Mouse (Mus musculus): ENCODE results near the gene Olfr279. TPM values are rescaled to one million over a fixed set of nuclear protein-coding genes. Genes with fewer than 3 reads are reported as not detected.

Olfr279 gene
- polyA plus RNA-seq (2014; fragmentation: Nextera tagmentation; extraction: Ambion mirVana), result not detected in 2 replicates

- H3K4me1 ChIP-seq (ENCODE audit: control insufficient read depth, insufficient read depth, low read length), result no peaks in the 10 kb centered on the region
- no peak within 1 kb of the TSS for H3K9ac ChIP-seq (ENCODE audit: low read length)
- no peak for ATAC-seq (ENCODE audit: low FRiP score)
- H3K4me3 ChIP-seq (ENCODE audit: low read depth, low read length), result no peak within 1 kb of the TSS
- no peaks in the 10 kb centered on the region for H3K27me3 ChIP-seq (ENCODE audit: control insufficient read depth, insufficient read depth, low read length)
- 62% methylated on average over 4 of the region's 4 CpGs for WGBS
- H3K9me3 ChIP-seq (ENCODE audit: control insufficient read depth, low read length), result no peaks in the 10 kb centered on the region
- no peak within 1 kb of the TSS for H3K27ac ChIP-seq (ENCODE audit: low read depth, low read length)
- H3K36me3 ChIP-seq (ENCODE audit: control insufficient read depth, insufficient read depth, low read length), result no peaks in the 10 kb centered on the region
- H3K4me2 ChIP-seq, result no peak within 1 kb of the TSS
- DNase-seq (ENCODE audit: low spot score, missing footprints), result no peak
Measured at GRCm38 (mm10) chr15:98492102-98492501, at the start of gene Olfr279. Gene Olfr279 (plus strand): TSS chr15:98492402.

- no peaks in the 10 kb centered on the region for H3K4me1 ChIP-seq (ENCODE audit: control insufficient read depth, insufficient read depth, low read length)
- DNase-seq (ENCODE audit: low spot score, missing footprints) (no peak), ATAC-seq (ENCODE audit: low FRiP score) (no peak)
- H3K4me2 ChIP-seq, result no peak overlapping the region
- H3K4me3 ChIP-seq (ENCODE audit: low read depth, low read length), result no peak overlapping the region
- H3K27me3 ChIP-seq (ENCODE audit: control insufficient read depth, insufficient read depth, low read length), result no peaks in the 10 kb centered on the region
- no peak overlapping the region for H3K9ac ChIP-seq (ENCODE audit: low read length)
- H3K27ac ChIP-seq (ENCODE audit: low read depth, low read length), result no peak overlapping the region
- H3K36me3 ChIP-seq (ENCODE audit: control insufficient read depth, insufficient read depth, low read length), result no peaks in the 10 kb centered on the region
- no peaks in the 10 kb centered on the region for H3K9me3 ChIP-seq (ENCODE audit: control insufficient read depth, low read length)
- 73% methylated on average over 3 of the region's 3 CpGs for WGBS
Measured at GRCm38 (mm10) chr15:98444561-98444960, 47.6 kb upstream of the Olfr279 start.

GRCm38 (mm10) chr15:98448521-98448920 lies 43.7 kb upstream of the Olfr279 start:
- Histone ChIP-seq H3K9me3 (ENCODE audit: control insufficient read depth, low read length) (no peaks in the 10 kb centered on the region), H3K27ac (ENCODE audit: low read depth, low read length) (no peak overlapping the region), H3K4me3 (ENCODE audit: low read depth, low read length) (no peak overlapping the region), H3K9ac (ENCODE audit: low read length) (no peak overlapping the region), H3K36me3 (ENCODE audit: control insufficient read depth, insufficient read depth, low read length) (no peaks in the 10 kb centered on the region), H3K4me1 (ENCODE audit: control insufficient read depth, insufficient read depth, low read length) (no peaks in the 10 kb centered on the region), H3K4me2 (no peak overlapping the region), H3K27me3 (ENCODE audit: control insufficient read depth, insufficient read depth, low read length) (no peaks in the 10 kb centered on the region)
- ATAC-seq (ENCODE audit: low FRiP score) (no peak), DNase-seq (ENCODE audit: low spot score, missing footprints) (no peak)
- 62% methylated on average over 4 of the region's 4 CpGs for WGBS

GRCm38 (mm10) chr15:98452288-98452687 lies 39.9 kb upstream of the Olfr279 start, which contains the start of gene Olfr281:
Gene Olfr281 (plus strand): TSS chr15:98452588.
- no peaks in the 10 kb centered on the region for H3K36me3 ChIP-seq (ENCODE audit: control insufficient read depth, insufficient read depth, low read length)
- no peaks in the 10 kb centered on the region for H3K27me3 ChIP-seq (ENCODE audit: control insufficient read depth, insufficient read depth, low read length)
- H3K9ac ChIP-seq (ENCODE audit: low read length), result no peak within 1 kb of the TSS
- H3K9me3 ChIP-seq (ENCODE audit: control insufficient read depth, low read length), result no peaks in the 10 kb centered on the region
- H3K4me1 ChIP-seq (ENCODE audit: control insufficient read depth, insufficient read depth, low read length), result no peaks in the 10 kb centered on the region
- H3K4me2 ChIP-seq, result no peak within 1 kb of the TSS
- no peak within 1 kb of the TSS for H3K27ac ChIP-seq (ENCODE audit: low read depth, low read length)
- DNase-seq (ENCODE audit: low spot score, missing footprints) (no peak), ATAC-seq (ENCODE audit: low FRiP score) (no peak)
- H3K4me3 ChIP-seq (ENCODE audit: low read depth, low read length), result no peak within 1 kb of the TSS
- 83% methylated on average over 7 of the region's 7 CpGs for WGBS

DNA sequence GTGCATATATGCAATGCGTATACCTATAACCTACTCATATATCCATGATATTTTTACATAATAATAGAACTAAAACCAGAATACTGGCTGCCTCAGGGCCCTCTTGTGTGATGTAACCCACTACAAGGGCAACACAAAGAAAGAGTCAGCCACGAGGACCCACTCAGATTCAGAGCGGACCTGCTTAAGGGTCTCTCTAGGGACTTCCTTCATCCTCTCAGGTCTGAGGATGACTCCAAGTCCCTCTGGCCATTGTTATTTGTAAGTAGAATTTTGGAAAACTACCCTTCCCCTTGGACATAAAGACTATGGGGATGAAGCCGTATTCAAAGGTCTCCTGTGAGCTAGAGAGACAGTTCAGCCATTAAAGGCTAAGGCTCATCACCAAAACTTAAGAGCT lies 22.6 kb upstream of the Olfr279 start, which contains the start of gene OR5BS1P:
Gene OR5BS1P, plus strand, starts transcription at position 301 of the 400 bp plus-strand sequence.
- DNase-seq (ENCODE audit: low spot score, missing footprints) (no peak), ATAC-seq (ENCODE audit: low FRiP score) (no peak)
- Histone ChIP-seq H3K9ac (ENCODE audit: low read length) (no peak within 1 kb of the TSS), H3K27ac (ENCODE audit: low read depth, low read length) (no peak within 1 kb of the TSS), H3K36me3 (ENCODE audit: control insufficient read depth, insufficient read depth, low read length) (no peaks in the 10 kb centered on the region), H3K4me2 (no peak within 1 kb of the TSS), H3K27me3 (ENCODE audit: control insufficient read depth, insufficient read depth, low read length) (no peaks in the 10 kb centered on the region), H3K9me3 (ENCODE audit: control insufficient read depth, low read length) (no peaks in the 10 kb centered on the region), H3K4me1 (ENCODE audit: control insufficient read depth, insufficient read depth, low read length) (no peaks in the 10 kb centered on the region), H3K4me3 (ENCODE audit: low read depth, low read length) (no peak within 1 kb of the TSS)
- WGBS, result 90% methylated on average over 4 of the region's 4 CpGs

DNA sequence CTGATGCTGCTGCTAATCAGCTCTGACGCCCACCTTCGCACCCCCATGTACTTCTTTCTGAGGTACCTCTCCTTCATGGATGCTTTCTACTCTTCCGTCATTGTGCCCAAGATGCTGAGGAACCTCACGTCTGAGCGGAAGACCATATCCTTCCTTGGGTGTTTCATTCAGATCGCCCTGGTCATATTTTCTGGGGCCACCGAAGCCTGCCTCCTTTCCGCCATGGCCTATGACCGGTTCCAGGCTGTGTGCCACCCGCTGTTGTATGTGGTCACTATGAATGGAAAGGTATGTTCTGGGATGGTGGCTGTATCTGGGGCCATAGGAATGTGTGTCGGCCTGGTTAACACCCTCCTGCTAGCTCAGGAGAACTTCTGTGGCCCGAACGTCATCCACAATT lies 20.7 kb upstream of the Olfr279 start:
- no peak for ATAC-seq (ENCODE audit: low FRiP score)
- 94% methylated on average over 13 of the region's 13 CpGs for WGBS

GRCm38 (mm10) chr15:98474958-98475357 lies 17.2 kb upstream of the Olfr279 start:
- no peaks in the 10 kb centered on the region for H3K27me3 ChIP-seq (ENCODE audit: control insufficient read depth, insufficient read depth, low read length)
- no peak overlapping the region for H3K27ac ChIP-seq (ENCODE audit: low read depth, low read length)
- DNase-seq (ENCODE audit: low spot score, missing footprints) (no peak), ATAC-seq (ENCODE audit: low FRiP score) (no peak)
- no peak overlapping the region for H3K4me2 ChIP-seq
- no peaks in the 10 kb centered on the region for H3K9me3 ChIP-seq (ENCODE audit: control insufficient read depth, low read length)
- 79% methylated on average over 10 of the region's 10 CpGs for WGBS
- H3K36me3 ChIP-seq (ENCODE audit: control insufficient read depth, insufficient read depth, low read length), result no peaks in the 10 kb centered on the region
- H3K9ac ChIP-seq (ENCODE audit: low read length), result no peak overlapping the region
- H3K4me1 ChIP-seq (ENCODE audit: control insufficient read depth, insufficient read depth, low read length), result no peaks in the 10 kb centered on the region
- no peak overlapping the region for H3K4me3 ChIP-seq (ENCODE audit: low read depth, low read length)

More for the DNA sequence above, 20.7 kb upstream of the Olfr279 start:
- Histone ChIP-seq H3K9me3 (ENCODE audit: control insufficient read depth, low read length) (no peaks in the 10 kb centered on the region), H3K36me3 (ENCODE audit: control insufficient read depth, insufficient read depth, low read length) (no peaks in the 10 kb centered on the region), H3K27me3 (ENCODE audit: control insufficient read depth, insufficient read depth, low read length) (no peaks in the 10 kb centered on the region), H3K27ac (ENCODE audit: low read depth, low read length) (no peak overlapping the region), H3K4me3 (ENCODE audit: low read depth, low read length) (no peak overlapping the region), H3K4me1 (ENCODE audit: control insufficient read depth, insufficient read depth, low read length) (no peaks in the 10 kb centered on the region), H3K4me2 (no peak overlapping the region), H3K9ac (ENCODE audit: low read length) (no peak overlapping the region)
- no peak for DNase-seq (ENCODE audit: low spot score, missing footprints)

GRCm38 (mm10) chr15:98475382-98475781 lies 16.8 kb upstream of the Olfr279 start:
- H3K27ac ChIP-seq (ENCODE audit: low read depth, low read length), result no peak overlapping the region
- H3K4me2 ChIP-seq, result no peak overlapping the region
- no peaks in the 10 kb centered on the region for H3K4me1 ChIP-seq (ENCODE audit: control insufficient read depth, insufficient read depth, low read length)
- H3K9me3 ChIP-seq (ENCODE audit: control insufficient read depth, low read length), result no peaks in the 10 kb centered on the region
- 56% methylated on average over 10 of the region's 10 CpGs for WGBS
- H3K27me3 ChIP-seq (ENCODE audit: control insufficient read depth, insufficient read depth, low read length), result no peaks in the 10 kb centered on the region
- ATAC-seq (ENCODE audit: low FRiP score) (no peak), DNase-seq (ENCODE audit: low spot score, missing footprints) (no peak)
- H3K36me3 ChIP-seq (ENCODE audit: control insufficient read depth, insufficient read depth, low read length), result no peaks in the 10 kb centered on the region
- H3K9ac ChIP-seq (ENCODE audit: low read length), result no peak overlapping the region
- H3K4me3 ChIP-seq (ENCODE audit: low read depth, low read length), result no peak overlapping the region

GRCm38 (mm10) chr15:98476281-98476680 lies 15.9 kb upstream of the Olfr279 start:
- Histone ChIP-seq H3K4me1 (ENCODE audit: control insufficient read depth, insufficient read depth, low read length) (no peaks in the 10 kb centered on the region), H3K27me3 (ENCODE audit: control insufficient read depth, insufficient read depth, low read length) (no peaks in the 10 kb centered on the region), H3K27ac (ENCODE audit: low read depth, low read length) (no peak overlapping the region), H3K9me3 (ENCODE audit: control insufficient read depth, low read length) (no peaks in the 10 kb centered on the region), H3K9ac (ENCODE audit: low read length) (no peak overlapping the region), H3K4me2 (no peak overlapping the region), H3K4me3 (ENCODE audit: low read depth, low read length) (no peak overlapping the region), H3K36me3 (ENCODE audit: control insufficient read depth, insufficient read depth, low read length) (no peaks in the 10 kb centered on the region)
- 75% methylated on average over 5 of the region's 5 CpGs for WGBS
- ATAC-seq (ENCODE audit: low FRiP score), result no peak
- DNase-seq (ENCODE audit: low spot score, missing footprints), result no peak
